ENCODE assay signal across 35 mouse cellular contexts in the genomic region with DNA sequence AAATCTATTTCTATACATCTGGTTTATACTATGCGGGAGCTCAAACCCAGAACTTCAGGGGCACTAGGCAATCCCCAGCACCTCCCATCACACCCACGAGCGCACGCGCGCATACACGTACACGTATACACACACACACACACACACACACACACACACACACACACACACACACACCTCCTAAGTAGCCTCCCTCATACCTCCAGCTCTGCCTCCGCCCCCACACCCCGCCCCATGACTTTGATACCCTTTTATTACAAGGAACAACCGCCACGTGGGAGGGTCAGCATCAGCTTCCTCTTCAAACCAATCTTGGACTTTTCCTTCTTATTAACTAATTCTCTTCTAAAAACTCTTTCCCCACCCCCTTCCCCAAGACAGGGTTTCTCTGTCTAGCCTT. TPM values are rescaled to one million over a fixed set of nuclear protein-coding genes. Genes with fewer than 3 reads are reported as not detected.
DNase-seq lines count a peak whose midpoint lies in the region; ATAC-seq and TF ChIP-seq lines count a peak whose summit lies in the region.
"Had no signal": no experiment of that assay in that cellular context is flagged by ENCODE, and none has a peak within 500 bp of the region (broad histone marks: within the 10 kb centered on the region; RNA-seq: fewer than 3 reads in every experiment).

No protein-coding gene starts in this region.

- no peak for TF ChIP-seq POLR2A in MEL (IDR thresholded peaks at IDR 0.05; ENCODE audit: control insufficient read depth in 1 of 2, insufficient read depth in 1 of 2, low read depth in 1 of 2, low read length in 2 of 2, poor library complexity in 1 of 2)

- H3K27ac ChIP-seq in intestine, embryonic 16.5 days (ENCODE audit: low read length): no peak overlapping the region
- no peak overlapping the region for H3K27ac ChIP-seq in intestine, embryonic 15.5 days
- H3K27ac ChIP-seq in midbrain, embryonic 11.5 days (ENCODE audit: low read depth, low read length): no peak overlapping the region
- H3K27ac ChIP-seq in midbrain, embryonic 16.5 days (ENCODE audit: low read length): no peak overlapping the region
- peak overlapping the region; percentile 86 for H3K27ac ChIP-seq in MEL (ENCODE audit: control insufficient read depth, low read depth, low read length)
- H3K27ac ChIP-seq in heart, embryonic 10.5 days: no peak overlapping the region
- H3K27ac ChIP-seq: embryonic facial prominence, embryonic 12.5 days; embryonic facial prominence, embryonic 15.5 days; gastrocnemius, adult 2 months; heart, embryonic 13.5 days; hindbrain, embryonic 14.5 days; hindbrain, postnatal 0 days had no signal

- no peaks in the 10 kb centered on the region for H3K4me1 ChIP-seq in intestine, embryonic 16.5 days (ENCODE audit: control insufficient read depth, insufficient read depth, low read length)
- no peaks in the 10 kb centered on the region for H3K4me1 ChIP-seq in intestine, embryonic 15.5 days (replicated peaks)
- H3K4me1 ChIP-seq in midbrain, embryonic 11.5 days (ENCODE audit: control insufficient read depth, insufficient read depth, low read length): 0 out of 2 replicates have a peak, but pooled peaks cover under 1% of the 10 kb centered on the region
- peaks cover 1% of the 10 kb centered on the region; the same call in 1 of the 2 replicates for H3K4me1 ChIP-seq in midbrain, embryonic 16.5 days (ENCODE audit: control insufficient read depth, insufficient read depth, low read length)
- H3K4me1 ChIP-seq in MEL (ENCODE audit: control insufficient read depth in 1 of 2, insufficient read depth in 2 of 2, low read length in 2 of 2): peaks cover 7 to 22% of the 10 kb centered on the region in 2 experiments
- peaks cover 6% of the 10 kb centered on the region for H3K4me1 ChIP-seq in heart, embryonic 10.5 days
- H3K4me1 ChIP-seq: embryonic facial prominence, embryonic 12.5 days; embryonic facial prominence, embryonic 15.5 days had no signal

- no peaks in the 10 kb centered on the region for H3K27me3 ChIP-seq in intestine, embryonic 16.5 days (replicated peaks; ENCODE audit: control insufficient read depth, insufficient read depth, low read length)
- H3K27me3 ChIP-seq in intestine, embryonic 15.5 days (replicated peaks): no peaks in the 10 kb centered on the region
- H3K27me3 ChIP-seq in midbrain, embryonic 11.5 days (ENCODE audit: control insufficient read depth, insufficient read depth, low read length): no peaks in the 10 kb centered on the region
- no peaks in the 10 kb centered on the region for H3K27me3 ChIP-seq in midbrain, embryonic 16.5 days (ENCODE audit: control insufficient read depth, insufficient read depth, low read depth, low read length)
- H3K27me3 ChIP-seq in MEL (ENCODE audit: control insufficient read depth in 1 of 2, insufficient read depth in 2 of 2, low read length in 2 of 2): no peaks in the 10 kb centered on the region
- H3K27me3 ChIP-seq in heart, embryonic 10.5 days (ENCODE audit: insufficient read depth, poor library complexity, severe bottlenecking): no peaks in the 10 kb centered on the region
- H3K27me3 ChIP-seq: CH12.LX; embryonic facial prominence, embryonic 12.5 days; embryonic facial prominence, embryonic 15.5 days had no signal

- ATAC-seq in intestine, embryonic 16.5 days: peak; percentile 25; the same call in 1 of the 2 replicates
- no peak for ATAC-seq in intestine, embryonic 15.5 days
- ATAC-seq in midbrain, embryonic 11.5 days (ENCODE audit: low FRiP score): no peak
- ATAC-seq in midbrain, embryonic 16.5 days: no peak
- 0 out of 2 replicates have a peak, but pooled peaks have one; percentile 25 for ATAC-seq in granulocyte monocyte progenitor cell, adult 5-6 weeks (replicated peaks; ENCODE audit: poor library complexity, severe bottlenecking)
- ATAC-seq: forebrain, embryonic 14.5 days; forebrain, postnatal 0 days; hindbrain, postnatal 0 days; inflammation-experienced regulatory T-cells, adult 6 months had no signal

- peaks cover 24% of the 10 kb centered on the region for H3K79me2 ChIP-seq in MEL (ENCODE audit: control insufficient read depth, insufficient read depth, low read length, poor library complexity)

- H3K4me2 ChIP-seq in intestine, embryonic 16.5 days (ENCODE audit: low read depth, low read length): no peak overlapping the region
- no peak overlapping the region for H3K4me2 ChIP-seq in intestine, embryonic 15.5 days (replicated peaks)
- no peak overlapping the region for H3K4me2 ChIP-seq in midbrain, embryonic 11.5 days
- no peak overlapping the region for H3K4me2 ChIP-seq in midbrain, embryonic 16.5 days (ENCODE audit: low read length)
- H3K4me2 ChIP-seq: embryonic facial prominence, embryonic 12.5 days; embryonic facial prominence, embryonic 15.5 days; heart, embryonic 13.5 days; hindbrain, embryonic 14.5 days had no signal

- TF ChIP-seq EP300 in MEL (IDR thresholded peaks at IDR 0.05; ENCODE audit: low read depth in 1 of 2, low read length in 2 of 2): peak in 1 of 2 experiments; percentile 12; a peak in 1 of 4 replicates

- H3K36me3 ChIP-seq in intestine, embryonic 16.5 days (ENCODE audit: control insufficient read depth, insufficient read depth, low read length): no peaks in the 10 kb centered on the region
- H3K36me3 ChIP-seq in intestine, embryonic 15.5 days: no peaks in the 10 kb centered on the region
- H3K36me3 ChIP-seq in midbrain, embryonic 11.5 days (ENCODE audit: control insufficient read depth, insufficient read depth, low read length): no peaks in the 10 kb centered on the region
- H3K36me3 ChIP-seq in midbrain, embryonic 16.5 days (ENCODE audit: control insufficient read depth, insufficient read depth, low read length): no peaks in the 10 kb centered on the region
- H3K36me3 ChIP-seq in MEL (ENCODE audit: control insufficient read depth in 1 of 2, insufficient read depth in 2 of 2, low read length in 2 of 2): peaks cover 0 to 17% of the 10 kb centered on the region in 2 experiments; a peak in 3 of 4 replicates
- H3K36me3 ChIP-seq in heart, embryonic 10.5 days: no peaks in the 10 kb centered on the region
- H3K36me3 ChIP-seq: embryonic facial prominence, embryonic 12.5 days; embryonic facial prominence, embryonic 15.5 days; heart, embryonic 13.5 days had no signal

- no peak for TF ChIP-seq CTCF in MEL (IDR thresholded peaks at IDR 0.05 in 2 of 3, conservative IDR thresholded peaks at IDR 0.05 in 1 of 3; ENCODE audit: control insufficient read depth in 1 of 3, insufficient read depth in 1 of 3, low read depth in 2 of 3, low read length in 3 of 3, poor library complexity in 1 of 3, severe bottlenecking in 1 of 3)

- H3K9ac ChIP-seq in intestine, embryonic 16.5 days (ENCODE audit: low read depth, low read length): no peak overlapping the region
- H3K9ac ChIP-seq in intestine, embryonic 15.5 days: no peak overlapping the region
- no peak overlapping the region for H3K9ac ChIP-seq in midbrain, embryonic 11.5 days (ENCODE audit: low read length)
- H3K9ac ChIP-seq in midbrain, embryonic 16.5 days (ENCODE audit: low read depth, low read length): no peak overlapping the region
- H3K9ac ChIP-seq in MEL (ENCODE audit: control insufficient read depth, low read depth, low read length, poor library complexity, severe bottlenecking): peak overlapping the region; percentile 78
- H3K9ac ChIP-seq: embryonic facial prominence, embryonic 12.5 days; embryonic facial prominence, embryonic 15.5 days; forebrain, postnatal 0 days; heart, embryonic 13.5 days; hindbrain, embryonic 14.5 days had no signal

- DNase-seq in midbrain, embryonic 11.5 days (ENCODE audit: low spot score, missing footprints): peak; percentile 53
- peak; percentile 78 for DNase-seq in MEL (ENCODE audit: low read depth, low spot score)
- DNase-seq in heart, embryonic 10.5 days (ENCODE audit: low spot score): no peak
- no peak for DNase-seq in layer of hippocampus, adult 18-20 months (ENCODE audit: low spot score in 2 of 2)
- DNase-seq: adrenal gland, adult 2 months; adrenal gland, postnatal 14 days; cerebellum, adult 11 months; cerebellum, adult 2 months; cerebellum, adult 9-11 months; cerebellum, postnatal 25 days; forebrain, postnatal 0 days; gastrocnemius, adult 2 months; gastrocnemius, postnatal 14 days; heart, adult 18-20 months; heart, postnatal 14 days; heart, postnatal 4 days had no signal

- WGBS in intestine, embryonic 16.5 days: 89% methylated on average over 12 of the region's 12 CpGs
- 91% methylated on average over 12 of the region's 12 CpGs for WGBS in intestine, embryonic 15.5 days
- WGBS in midbrain, embryonic 11.5 days: 92% methylated on average over 12 of the region's 12 CpGs
- WGBS in midbrain, embryonic 16.5 days: 93% methylated on average over 12 of the region's 12 CpGs
- 89% methylated on average over 12 of the region's 12 CpGs for WGBS in heart, embryonic 10.5 days

- H3K9me3 ChIP-seq in intestine, embryonic 16.5 days (ENCODE audit: control insufficient read depth, low read length): no peaks in the 10 kb centered on the region
- no peaks in the 10 kb centered on the region for H3K9me3 ChIP-seq in intestine, embryonic 15.5 days
- H3K9me3 ChIP-seq in midbrain, embryonic 11.5 days (ENCODE audit: control insufficient read depth, low read length): no peaks in the 10 kb centered on the region
- H3K9me3 ChIP-seq in midbrain, embryonic 16.5 days (replicated peaks; ENCODE audit: control insufficient read depth, low read length, poor library complexity, severe bottlenecking): no peaks in the 10 kb centered on the region
- no peaks in the 10 kb centered on the region for H3K9me3 ChIP-seq in MEL (replicated peaks; ENCODE audit: insufficient read depth, low read length)
- no peaks in the 10 kb centered on the region for H3K9me3 ChIP-seq in heart, embryonic 10.5 days
- H3K9me3 ChIP-seq: embryonic facial prominence, embryonic 12.5 days; embryonic facial prominence, embryonic 15.5 days; heart, embryonic 13.5 days had no signal

- TF ChIP-seq RAD21 in MEL (IDR thresholded peaks at IDR 0.05; ENCODE audit: low read depth, low read length): no peak

- no peak overlapping the region for H3K4me3 ChIP-seq in intestine, embryonic 16.5 days (ENCODE audit: low read length)
- no peak overlapping the region for H3K4me3 ChIP-seq in intestine, embryonic 15.5 days (replicated peaks)
- no peak overlapping the region for H3K4me3 ChIP-seq in midbrain, embryonic 11.5 days (ENCODE audit: low read depth, low read length)
- H3K4me3 ChIP-seq in midbrain, embryonic 16.5 days (ENCODE audit: low read depth, low read length): no peak overlapping the region
- H3K4me3 ChIP-seq in MEL (ENCODE audit: control insufficient read depth in 1 of 2, insufficient read depth in 1 of 2, low read depth in 2 of 2, low read length in 2 of 2): peak overlapping the region; percentile 66 to 76
- no peak overlapping the region for H3K4me3 ChIP-seq in heart, embryonic 10.5 days
- H3K4me3 ChIP-seq: embryonic facial prominence, embryonic 12.5 days; embryonic facial prominence, embryonic 15.5 days; gastrocnemius, adult 2 months; heart, embryonic 13.5 days had no signal

RNA-seq across cellular contexts. Expression of gene Gdf3, which starts 2.2 kb away (rescaled TPM):
- 0.06 and 0.13 TPM in 2 replicates for polyA plus RNA-seq in intestine, embryonic 16.5 days (2015; fragmentation: Nextera tagmentation; extraction: Ambion mirVana)
- 0.10 and 0.18 TPM in 2 replicates for polyA plus RNA-seq in intestine, embryonic 15.5 days (2015; fragmentation: Nextera tagmentation; extraction: Ambion mirVana)
- polyA plus RNA-seq in midbrain, embryonic 11.5 days (2014; fragmentation: Nextera tagmentation; extraction: Ambion mirVana): 0.05 TPM in 1 of 2 replicates, not detected in the other
- 0.09 TPM in 1 of 2 replicates, not detected in the other for polyA plus RNA-seq in midbrain, embryonic 16.5 days (2015; fragmentation: Nextera tagmentation; extraction: Ambion mirVana)
- total RNA-seq in MEL (2012; rRNA removed): 39.6 and 42.8 TPM in 2 replicates
- polyA plus RNA-seq in MEL (2012; ENCODE audit: insufficient read depth in 1 of 2, insufficient read length in 2 of 2, low read depth in 1 of 2, low replicate concordance in 2 of 2, missing spikeins in 1 of 2): 10 to 100 TPM in 1 of 2 experiments, not detected in 1; 50.2 TPM
- total RNA-seq in granulocyte monocyte progenitor cell, adult 5-6 weeks (2014; fragmentation: Nextera tagmentation): 3.5 and 3.8 TPM in 2 replicates
- 5.1 and 6.1 TPM in 2 replicates for total RNA-seq in granulocyte monocyte progenitor cell, adult 5-6 weeks (2017)
- polyA plus RNA-seq in heart, embryonic 10.5 days (2016; fragmentation: Nextera tagmentation; extraction: Ambion mirVana): 0.06 and 1.1 TPM in 2 replicates
- total RNA-seq in layer of hippocampus, adult 18-20 months (2021): not detected
- total RNA-seq: adrenal gland, adult 2 months; adrenal gland, postnatal 14 days; adrenal gland, postnatal 4 days; CH12.LX; forebrain, postnatal 0 days; gastrocnemius, adult 2 months; gastrocnemius, postnatal 14 days; gastrocnemius, postnatal 4 days; heart, adult 18-20 months; heart, postnatal 14 days; heart, postnatal 4 days had no signal
- polyA plus RNA-seq: embryonic facial prominence, embryonic 12.5 days; forebrain, embryonic 14.5 days; forebrain, postnatal 0 days; frontal cortex, adult 2 months; hindbrain, embryonic 14.5 days; inflammation-experienced regulatory T-cells, adult 6 months had no signal

RNA-seq across cellular contexts. Expression of gene Apobec1, which starts 5.5 kb away (rescaled TPM):
- polyA plus RNA-seq in intestine, embryonic 16.5 days (2015; fragmentation: Nextera tagmentation; extraction: Ambion mirVana): 9.1 and 12.5 TPM in 2 replicates
- 6.3 and 7.6 TPM in 2 replicates for polyA plus RNA-seq in intestine, embryonic 15.5 days (2015; fragmentation: Nextera tagmentation; extraction: Ambion mirVana)
- 2.0 and 2.5 TPM in 2 replicates for polyA plus RNA-seq in midbrain, embryonic 11.5 days (2014; fragmentation: Nextera tagmentation; extraction: Ambion mirVana)
- 0.66 and 1.7 TPM in 2 replicates for polyA plus RNA-seq in midbrain, embryonic 16.5 days (2015; fragmentation: Nextera tagmentation; extraction: Ambion mirVana)
- total RNA-seq in MEL (2012; rRNA removed): 4.5 and 4.9 TPM in 2 replicates
- polyA plus RNA-seq in MEL (2012; ENCODE audit: insufficient read depth in 1 of 2, insufficient read length in 2 of 2, low read depth in 1 of 2, low replicate concordance in 2 of 2, missing spikeins in 1 of 2): 1 to 10 TPM in 1 of 2 experiments, not detected in 1; 5.8 TPM
- total RNA-seq in granulocyte monocyte progenitor cell, adult 5-6 weeks (2014; fragmentation: Nextera tagmentation): 17.0 and 28.1 TPM in 2 replicates
- 11.9 and 15.3 TPM in 2 replicates for total RNA-seq in granulocyte monocyte progenitor cell, adult 5-6 weeks (2017)
- 0.43 and 0.64 TPM in 2 replicates for polyA plus RNA-seq in heart, embryonic 10.5 days (2016; fragmentation: Nextera tagmentation; extraction: Ambion mirVana)
- 1 to 10 TPM in 1 of 2 experiments, under 1 TPM in 1; 0.97 to 1.4 TPM for total RNA-seq in layer of hippocampus, adult 18-20 months (2021)

RNA-seq across cellular contexts. Expression of gene Dppa3, which starts 18.5 kb away (rescaled TPM):
- not detected in 2 replicates for polyA plus RNA-seq in intestine, embryonic 16.5 days (2015; fragmentation: Nextera tagmentation; extraction: Ambion mirVana)
- not detected in 2 replicates for polyA plus RNA-seq in intestine, embryonic 15.5 days (2015; fragmentation: Nextera tagmentation; extraction: Ambion mirVana)
- not detected in 2 replicates for polyA plus RNA-seq in midbrain, embryonic 11.5 days (2014; fragmentation: Nextera tagmentation; extraction: Ambion mirVana)
- polyA plus RNA-seq in midbrain, embryonic 16.5 days (2015; fragmentation: Nextera tagmentation; extraction: Ambion mirVana): not detected in 2 replicates
- not detected in 2 replicates for total RNA-seq in MEL (2012; rRNA removed)
- not detected for polyA plus RNA-seq in MEL (2012; ENCODE audit: insufficient read depth in 1 of 2, insufficient read length in 2 of 2, low read depth in 1 of 2, low replicate concordance in 2 of 2, missing spikeins in 1 of 2)
- total RNA-seq in granulocyte monocyte progenitor cell, adult 5-6 weeks (2014; fragmentation: Nextera tagmentation): not detected in 2 replicates
- total RNA-seq in granulocyte monocyte progenitor cell, adult 5-6 weeks (2017): not detected in 2 replicates
- polyA plus RNA-seq in heart, embryonic 10.5 days (2016; fragmentation: Nextera tagmentation; extraction: Ambion mirVana): not detected in 2 replicates
- total RNA-seq in layer of hippocampus, adult 18-20 months (2021): not detected
- total RNA-seq: adrenal gland, adult 2 months; adrenal gland, postnatal 14 days; adrenal gland, postnatal 4 days; CH12.LX; common myeloid progenitor, adult 5-6 weeks; forebrain, postnatal 0 days; gastrocnemius, adult 2 months; gastrocnemius, postnatal 14 days; gastrocnemius, postnatal 4 days; heart, adult 18-20 months; heart, postnatal 14 days; heart, postnatal 4 days; hindbrain, postnatal 0 days had no signal
- polyA plus RNA-seq: adrenal gland, adult 2 months; cerebellum, adult 2 months; embryonic facial prominence, embryonic 12.5 days; embryonic facial prominence, embryonic 15.5 days; forebrain, embryonic 11.5 days; forebrain, embryonic 14.5 days; forebrain, postnatal 0 days; frontal cortex, adult 2 months; heart, embryonic 13.5 days; heart, embryonic 16.5 days; hindbrain, embryonic 11.5 days; hindbrain, embryonic 14.5 days; hindbrain, postnatal 0 days; inflammation-experienced regulatory T-cells, adult 6 months had no signal

RNA-seq across cellular contexts. Expression of gene Aicda, which starts 54.1 kb away (rescaled TPM):
- polyA plus RNA-seq in intestine, embryonic 16.5 days (2015; fragmentation: Nextera tagmentation; extraction: Ambion mirVana): not detected in 2 replicates
- polyA plus RNA-seq in intestine, embryonic 15.5 days (2015; fragmentation: Nextera tagmentation; extraction: Ambion mirVana): not detected in 2 replicates
- not detected in 2 replicates for polyA plus RNA-seq in midbrain, embryonic 11.5 days (2014; fragmentation: Nextera tagmentation; extraction: Ambion mirVana)
- 0.24 and 0.31 TPM in 2 replicates for polyA plus RNA-seq in midbrain, embryonic 16.5 days (2015; fragmentation: Nextera tagmentation; extraction: Ambion mirVana)
- 0.13 TPM in 1 of 2 replicates, not detected in the other for total RNA-seq in MEL (2012; rRNA removed)
- polyA plus RNA-seq in MEL (2012; ENCODE audit: insufficient read depth in 1 of 2, insufficient read length in 2 of 2, low read depth in 1 of 2, low replicate concordance in 2 of 2, missing spikeins in 1 of 2): under 1 TPM in 1 of 2 experiments, not detected in 1; 0.03 TPM
- not detected in 2 replicates for total RNA-seq in granulocyte monocyte progenitor cell, adult 5-6 weeks (2014; fragmentation: Nextera tagmentation)
- not detected in 2 replicates for total RNA-seq in granulocyte monocyte progenitor cell, adult 5-6 weeks (2017)
- not detected in 2 replicates for polyA plus RNA-seq in heart, embryonic 10.5 days (2016; fragmentation: Nextera tagmentation; extraction: Ambion mirVana)
- total RNA-seq in layer of hippocampus, adult 18-20 months (2021): not detected
- total RNA-seq: adrenal gland, adult 2 months; adrenal gland, postnatal 14 days; adrenal gland, postnatal 4 days; common myeloid progenitor, adult 5-6 weeks; gastrocnemius, adult 2 months; gastrocnemius, postnatal 14 days; gastrocnemius, postnatal 4 days; heart, adult 18-20 months; heart, postnatal 14 days; heart, postnatal 4 days had no signal
- polyA plus RNA-seq: adrenal gland, adult 2 months; cerebellum, adult 2 months; embryonic facial prominence, embryonic 12.5 days; embryonic facial prominence, embryonic 15.5 days; forebrain, embryonic 11.5 days; frontal cortex, adult 2 months; heart, embryonic 13.5 days; heart, embryonic 16.5 days; hindbrain, embryonic 11.5 days had no signal

Comparison
In these comparisons a context has a peak if more than half of its experiments do, and no peak if none do; other contexts are left out.
1. ATAC-seq: peak in intestine, embryonic 16.5 days (single experiment) and granulocyte monocyte progenitor cell, adult 5-6 weeks (single experiment); none in intestine, embryonic 15.5 days (single experiment), midbrain, embryonic 11.5 days (single experiment) and midbrain, embryonic 16.5 days (single experiment).
2. H3K4me3 ChIP-seq: peak in MEL (2 of 2); none in intestine, embryonic 16.5 days (single experiment), intestine, embryonic 15.5 days (single experiment), midbrain, embryonic 11.5 days (single experiment), midbrain, embryonic 16.5 days (single experiment) and heart, embryonic 10.5 days (single experiment).
3. DNase-seq: peak in midbrain, embryonic 11.5 days (single experiment) and MEL (single experiment); none in heart, embryonic 10.5 days (single experiment) and layer of hippocampus, adult 18-20 months (0 of 2).
4. RNA of gene Gdf3, which starts 2.2 kb away (polyA plus RNA-seq): 50.2 TPM in MEL; 0.06 to 1.1 TPM in heart, embryonic 10.5 days, 0.06 to 0.13 TPM in intestine, embryonic 16.5 days, 0.10 to 0.18 TPM in intestine, embryonic 15.5 days, 0.09 TPM in midbrain, embryonic 16.5 days and 0.05 TPM in midbrain, embryonic 11.5 days; every median in the first group is over 10 times any median in the second.